Mouse (Mus musculus): ENCODE results near the gene Gm364. TPM values are rescaled to one million over a fixed set of nuclear protein-coding genes. Genes with fewer than 3 reads are reported as not detected.

Gene Gm364
- polyA plus RNA-seq, 1 experiment from 2014 or later = not detected

- Histone ChIP-seq H3K4me3 (no peak overlapping the region), H3K4me1 (replicated peaks) (no peaks in the 10 kb centered on the region), H3K27ac (no peak overlapping the region), H3K9me3 (no peaks in the 10 kb centered on the region), H3K4me2 (no peak overlapping the region), H3K9ac (no peak overlapping the region), H3K36me3 (no peaks in the 10 kb centered on the region), H3K27me3 (no peaks in the 10 kb centered on the region)
- no peak for ATAC-seq (ENCODE audit: low FRiP score)
Observed at GRCm38 (mm10) chrX:57403651-57404050, 5.3 kb upstream of the Gm364 start.

- ATAC-seq (ENCODE audit: low FRiP score) = no peak
- H3K4me3 ChIP-seq = no peak overlapping the region
- no peaks in the 10 kb centered on the region for H3K27me3 ChIP-seq
- H3K9me3 ChIP-seq = no peaks in the 10 kb centered on the region
- no peak overlapping the region for H3K9ac ChIP-seq
- no peak overlapping the region for H3K4me2 ChIP-seq
- WGBS = 8% methylated on average over 2 of the region's 2 CpGs
- H3K4me1 ChIP-seq (replicated peaks) = no peaks in the 10 kb centered on the region
- H3K36me3 ChIP-seq = no peaks in the 10 kb centered on the region
- no peak overlapping the region for H3K27ac ChIP-seq
Observed at GRCm38 (mm10) chrX:57431610-57432009, 22.7 kb downstream of the Gm364 start.

GRCm38 (mm10) chrX:57433897-57434296 is 24.9 kb downstream of the Gm364 start:
- H3K36me3 ChIP-seq = no peaks in the 10 kb centered on the region
- H3K4me1 ChIP-seq (replicated peaks) = no peaks in the 10 kb centered on the region
- H3K9ac ChIP-seq = no peak overlapping the region
- H3K27ac ChIP-seq = no peak overlapping the region
- 92% methylated on average over 2 of the region's 2 CpGs for WGBS
- no peak overlapping the region for H3K4me2 ChIP-seq
- no peak for ATAC-seq (ENCODE audit: low FRiP score)
- H3K4me3 ChIP-seq = no peak overlapping the region
- no peaks in the 10 kb centered on the region for H3K9me3 ChIP-seq
- H3K27me3 ChIP-seq = no peaks in the 10 kb centered on the region

GRCm38 (mm10) chrX:57503634-57504033 is 94.7 kb downstream of the Gm364 start, which contains the start of gene Gpr101:
Gene Gpr101, minus strand, starts transcription at chrX:57503757.
- H3K36me3 ChIP-seq = no peaks in the 10 kb centered on the region
- H3K9ac ChIP-seq = peak within 1 kb of the TSS; percentile 56; the same call in 1 of the 2 replicates
- H3K4me3 ChIP-seq = peak within 1 kb of the TSS; percentile 43
- no peak within 1 kb of the TSS for H3K27ac ChIP-seq
- H3K4me2 ChIP-seq = peak within 1 kb of the TSS; percentile 66
- H3K4me1 ChIP-seq (replicated peaks) = 0 out of 2 replicates have a peak, but pooled peaks cover 3% of the 10 kb centered on the region
- H3K9me3 ChIP-seq = no peaks in the 10 kb centered on the region
- peaks cover 29% of the 10 kb centered on the region for H3K27me3 ChIP-seq
- peak; percentile 77; the same call in 1 of the 2 replicates for ATAC-seq (ENCODE audit: low FRiP score)
- 30% methylated on average over 9 of the region's 28 CpGs for WGBS

- 0 out of 2 replicates have a peak, but pooled peaks cover 3% of the 10 kb centered on the region for H3K4me1 ChIP-seq (replicated peaks)
- H3K4me3 ChIP-seq = no peak overlapping the region
- no peak overlapping the region for H3K4me2 ChIP-seq
- no peak overlapping the region for H3K27ac ChIP-seq
- H3K27me3 ChIP-seq = peaks cover 29% of the 10 kb centered on the region
- H3K36me3 ChIP-seq = no peaks in the 10 kb centered on the region
- no peaks in the 10 kb centered on the region for H3K9me3 ChIP-seq
- no peak for ATAC-seq (ENCODE audit: low FRiP score)
- 95% methylated on average over 1 of the region's 1 CpGs for WGBS
- H3K9ac ChIP-seq = no peak overlapping the region
Observed at GRCm38 (mm10) chrX:57506247-57506646, 97.3 kb downstream of the Gm364 start.

GRCm38 (mm10) chrX:57521117-57522095 is 112.5 kb downstream of the Gm364 start:
- Histone ChIP-seq H3K36me3 (no peaks in the 10 kb centered on the region), H3K4me3 (peak overlapping the region; percentile 26), H3K27ac (no peak overlapping the region), H3K9me3 (no peaks in the 10 kb centered on the region), H3K27me3 (no peaks in the 10 kb centered on the region), H3K9ac (no peak overlapping the region), H3K4me2 (peak overlapping the region; percentile 48), H3K4me1 (replicated peaks) (no peaks in the 10 kb centered on the region)
- peak; percentile 57; the same call in 1 of the 2 replicates for ATAC-seq (ENCODE audit: low FRiP score)
- 38% methylated on average over 28 of the region's 28 CpGs for WGBS

Other genes starting within 250 kb of the Gm364 start
- not detected in 2 replicates for gene Cd40lg, start 197.0 kb upstream of the Gm364 start, polyA plus RNA-seq (2015; fragmentation: Nextera tagmentation; extraction: Ambion mirVana)
- gene Arhgef6, start 70.4 kb upstream of the Gm364 start, polyA plus RNA-seq (2015; fragmentation: Nextera tagmentation; extraction: Ambion mirVana) = 5.7 and 7.8 TPM in 2 replicates
- gene Rbmx, start 16.1 kb upstream of the Gm364 start, polyA plus RNA-seq (2015; fragmentation: Nextera tagmentation; extraction: Ambion mirVana) = 221 and 224 TPM in 2 replicates
- 0.18 and 0.23 TPM in 2 replicates for gene Gpr101, start 94.6 kb downstream of the Gm364 start, polyA plus RNA-seq (2015; fragmentation: Nextera tagmentation; extraction: Ambion mirVana)